Mouse (Mus musculus): Measurements from ENCODE around the gene Aqp7.
A peak's percentile ranks its signal among the peaks of the same experiment; 100 is the strongest.

Aqp7 gene

DNA sequence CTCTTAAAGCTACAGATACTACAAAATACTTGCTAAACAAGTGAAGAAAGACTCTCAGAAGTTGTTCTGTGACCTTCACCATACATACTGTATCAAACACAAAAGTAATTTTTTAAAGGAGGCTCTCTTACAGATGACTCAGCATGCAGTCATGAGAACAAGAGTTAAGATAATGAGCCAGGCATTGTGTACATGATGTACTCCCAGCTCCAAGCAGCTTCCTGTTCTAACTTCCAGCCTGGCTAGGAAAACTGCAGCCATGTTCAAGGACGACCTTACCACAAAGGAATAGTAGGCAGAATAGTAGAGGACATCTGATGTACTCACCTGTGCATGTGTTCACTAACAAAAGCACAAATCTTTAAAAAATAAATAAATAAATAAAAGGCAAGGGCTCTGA, 47.7 kb downstream of the Aqp7 start:
- DNase-seq (ENCODE audit: low read depth): no peak

- peak; percentile 42 for DNase-seq (ENCODE audit: low read depth)
Measured at GRCm38 (mm10) chr4:40997916-40998315, 50.0 kb downstream of the Aqp7 start.

DNA sequence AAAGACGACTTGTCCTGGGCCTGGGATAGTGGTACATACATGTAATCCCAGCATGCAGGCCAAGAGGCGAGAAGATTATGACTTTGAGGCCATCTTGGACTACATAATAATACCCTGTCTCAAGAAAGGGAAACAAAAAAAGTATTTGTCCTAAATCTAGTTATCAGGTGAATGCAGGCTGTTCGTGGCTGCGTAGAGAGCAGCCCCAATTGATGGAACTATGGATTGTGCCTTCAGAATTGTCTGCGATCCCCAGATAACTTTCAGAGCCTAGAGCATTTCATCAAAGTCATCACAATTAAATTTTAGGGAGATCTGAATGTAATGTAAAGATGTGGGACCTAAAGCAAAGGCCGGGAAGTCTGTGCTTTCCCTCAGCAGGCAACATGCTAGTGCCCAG, 51.6 kb downstream of the Aqp7 start:
- DNase-seq (ENCODE audit: low read depth): peak; percentile 48

GRCm38 (mm10) chr4:40989633-40990032, 58.3 kb downstream of the Aqp7 start:
- DNase-seq (ENCODE audit: low read depth): no peak

- no peak for DNase-seq (ENCODE audit: low read depth)
Measured at GRCm38 (mm10) chr4:40983686-40984085, 64.3 kb downstream of the Aqp7 start.
